Mouse (Mus musculus) MEL (cell line): Measurements from ENCODE around the gene Hsf4. TPM values are rescaled to one million over a fixed set of nuclear protein-coding genes. Genes with fewer than 3 reads are reported as not detected.

Experiments
- DNase-seq: peaks from one replicate; pipeline ENCODE4 v3.0.0; 2011; ENCODE audit warnings: low read depth, low spot score
- H3K27ac ChIP-seq: 2 replicates; pipeline ENCODE4 v1.5.1; 2012; ENCODE audit warnings: low read depth, mild to moderate bottlenecking, control low read depth, low read length, moderate library complexity; ENCODE audit not compliant: control insufficient read depth
- H3K27me3 ChIP-seq, 2 experiments: fragments of 150-350 bp in 1 of 2; sonication (generic) in 1 of 2; 2 replicates each; pipeline ENCODE4 v1.6.1; 2012; ENCODE audit warnings: low read length in 2 of 2, mild to moderate bottlenecking in 2 of 2, improper control_type of control experiment in 1 of 2, moderate library complexity in 1 of 2; ENCODE audit not compliant: insufficient read depth in 2 of 2, control insufficient read depth in 1 of 2
- H3K36me3 ChIP-seq, 2 experiments: 2 replicates each; pipeline ENCODE4 v1.6.1; 2012 to 2014; ENCODE audit warnings: low read length in 2 of 2, improper control_type of control experiment in 1 of 2, inconsistent platforms in 1 of 2, mild to moderate bottlenecking in 1 of 2; ENCODE audit not compliant: insufficient read depth in 2 of 2, control insufficient read depth in 1 of 2
- H3K4me1 ChIP-seq, 2 experiments: fragments of 150-350 bp in 1 of 2; sonication (generic) in 1 of 2; 2 replicates each; pipeline ENCODE4 v1.6.1; 2012; ENCODE audit warnings: low read length in 2 of 2, improper control_type of control experiment in 1 of 2, mild to moderate bottlenecking in 1 of 2; ENCODE audit not compliant: insufficient read depth in 2 of 2, control insufficient read depth in 1 of 2
- H3K4me3 ChIP-seq, 2 experiments: fragments of 150-350 bp in 1 of 2; sonication (generic) in 1 of 2; 2 replicates each; pipeline ENCODE4 v1.5.1; 2012; ENCODE audit warnings: low read depth in 2 of 2, low read length in 2 of 2, mild to moderate bottlenecking in 2 of 2, moderate library complexity in 2 of 2, control low read depth in 1 of 2, improper control_type of control experiment in 1 of 2; ENCODE audit not compliant: control insufficient read depth in 1 of 2, insufficient read depth in 1 of 2
- H3K79me2 ChIP-seq: 2 replicates; pipeline ENCODE4 v1.6.1; 2012; ENCODE audit warnings: mild to moderate bottlenecking, low read length, moderate library complexity; ENCODE audit not compliant: control insufficient read depth, poor library complexity, insufficient read depth
- H3K9ac ChIP-seq: 2 replicates; pipeline ENCODE4 v1.6.1; 2012; ENCODE audit warnings: low read depth, mild to moderate bottlenecking, control low read depth, low read length, moderate library complexity; ENCODE audit not compliant: control insufficient read depth, poor library complexity, severe bottlenecking
- H3K9me3 ChIP-seq: fragments of 150-350 bp; sonication (generic); replicated peaks from 2 replicates; pipeline ENCODE4 v1.6.1; 2012; ENCODE audit warnings: mild to moderate bottlenecking, low read length, improper control_type of control experiment, moderate library complexity; ENCODE audit not compliant: insufficient read depth
- CHD1 ChIP-seq: IDR thresholded peaks from 2 replicates; pipeline ENCODE4 v1.6.1; 2012; ENCODE audit warnings: low read depth, mild to moderate bottlenecking, inconsistent platforms, low read length, improper control_type of control experiment
- CHD2 ChIP-seq: IDR thresholded peaks from 2 replicates; pipeline ENCODE4 v1.6.1; 2011; ENCODE audit warnings: low read length, improper control_type of control experiment
- CTCF ChIP-seq, 3 experiments: IDR thresholded peaks in 2 of 3; conservative IDR thresholded peaks in 1 of 3; 2 replicates each; pipeline ENCODE4 v1.5.1; 2011 to 2012; ENCODE audit warnings: low read length in 3 of 3, low read depth in 2 of 3, mild to moderate bottlenecking in 2 of 3, improper control_type of control experiment in 1 of 3, inconsistent platforms in 1 of 3, mixed read lengths in 1 of 3, moderate library complexity in 1 of 3; ENCODE audit not compliant: control insufficient read depth in 1 of 3, insufficient read depth in 1 of 3, poor library complexity in 1 of 3, severe bottlenecking in 1 of 3
- E2F4 ChIP-seq: IDR thresholded peaks from 2 replicates; pipeline ENCODE4 v1.6.1; 2011; ENCODE audit warnings: low read depth, low read length, improper control_type of control experiment, borderline replicate concordance
- ELF1 ChIP-seq: IDR thresholded peaks from 2 replicates; pipeline ENCODE4 v1.6.1; 2014; ENCODE audit warnings: low read depth, mild to moderate bottlenecking, inconsistent platforms, low read length, improper control_type of control experiment, moderate library complexity
- EP300 ChIP-seq, 2 experiments: IDR thresholded peaks; 2 replicates each; pipeline ENCODE4 v1.6.1; 2011; ENCODE audit warnings: improper control_type of control experiment in 2 of 2, low read length in 2 of 2, low read depth in 1 of 2, mild to moderate bottlenecking in 1 of 2
- GABPA ChIP-seq: IDR thresholded peaks from 2 replicates; pipeline ENCODE4 v1.6.1; 2012; ENCODE audit warnings: low read depth, mild to moderate bottlenecking, inconsistent platforms, low read length, improper control_type of control experiment, moderate library complexity
- GATA1 ChIP-seq: IDR thresholded peaks from 2 replicates; pipeline ENCODE4 v1.6.1; 2011; ENCODE audit warnings: low read depth, low read length, improper control_type of control experiment
- KAT2A ChIP-seq: conservative IDR thresholded peaks from 2 replicates; pipeline ENCODE4 v1.6.1; 2012; ENCODE audit warnings: low read depth, low read length, improper control_type of control experiment, inconsistent platforms
- MAFK ChIP-seq: IDR thresholded peaks from 2 replicates; pipeline ENCODE4 v1.6.1; 2011; ENCODE audit warnings: low read depth, mild to moderate bottlenecking, low read length, improper control_type of control experiment, borderline replicate concordance
- MAX ChIP-seq: IDR thresholded peaks from 2 replicates; pipeline ENCODE4 v1.6.1; 2011; ENCODE audit warnings: low read length, improper control_type of control experiment
- MAZ ChIP-seq: IDR thresholded peaks from 2 replicates; pipeline ENCODE4 v1.6.1; 2012; ENCODE audit warnings: low read depth, mild to moderate bottlenecking, inconsistent platforms, low read length, improper control_type of control experiment
- MYB ChIP-seq: IDR thresholded peaks from 2 replicates; pipeline ENCODE4 v1.6.1; 2011; ENCODE audit warnings: mild to moderate bottlenecking, low read depth, low read length, improper control_type of control experiment
- NELFE ChIP-seq: IDR thresholded peaks from 2 replicates; pipeline ENCODE4 v1.6.1; 2011; ENCODE audit warnings: low read depth, low read length, improper control_type of control experiment
- POLR2A ChIP-seq, 2 experiments: IDR thresholded peaks; 2 replicates each; pipeline ENCODE4 v1.6.1; 2011 to 2012; ENCODE audit warnings: low read length in 2 of 2, mild to moderate bottlenecking in 2 of 2, control low read depth in 1 of 2, improper control_type of control experiment in 1 of 2, low read depth in 1 of 2, moderate library complexity in 1 of 2; ENCODE audit not compliant: control insufficient read depth in 1 of 2, insufficient read depth in 1 of 2, poor library complexity in 1 of 2
- POLR2AphosphoS2 ChIP-seq: IDR thresholded peaks from 2 replicates; pipeline ENCODE4 v1.6.1; 2011; ENCODE audit warnings: low read length, improper control_type of control experiment
- RAD21 ChIP-seq: IDR thresholded peaks from 2 replicates; pipeline ENCODE4 v1.6.1; 2011; ENCODE audit warnings: mild to moderate bottlenecking, low read depth, low read length, improper control_type of control experiment
- RCOR1 ChIP-seq: IDR thresholded peaks from 2 replicates; pipeline ENCODE4 v1.6.1; 2012; ENCODE audit warnings: low read depth, mild to moderate bottlenecking, inconsistent platforms, low read length, improper control_type of control experiment
- SIN3A ChIP-seq: IDR thresholded peaks from 2 replicates; pipeline ENCODE4 v1.6.1; 2012; ENCODE audit warnings: low read length, improper control_type of control experiment, inconsistent platforms
- TAL1 ChIP-seq: IDR thresholded peaks from 2 replicates; pipeline ENCODE4 v1.6.1; 2012; ENCODE audit warnings: mild to moderate bottlenecking, inconsistent platforms, low read length, moderate library complexity, mixed read lengths
- TBP ChIP-seq: IDR thresholded peaks from 2 replicates; pipeline ENCODE4 v1.8.0; 2011; ENCODE audit warnings: low read depth, low read length, improper control_type of control experiment
- TCF12 ChIP-seq: IDR thresholded peaks from 2 replicates; pipeline ENCODE4 v1.6.1; 2014; ENCODE audit warnings: low read depth, mild to moderate bottlenecking, inconsistent platforms, low read length, improper control_type of control experiment, moderate library complexity
- USF2 ChIP-seq, 2 experiments: IDR thresholded peaks; 2 replicates each; pipeline ENCODE4 v1.6.1; 2011 to 2012; ENCODE audit warnings: improper control_type of control experiment in 2 of 2, low read length in 2 of 2, borderline replicate concordance in 1 of 2, inconsistent platforms in 1 of 2, low read depth in 1 of 2, mild to moderate bottlenecking in 1 of 2; ENCODE audit not compliant: insufficient read depth in 1 of 2
- ZMIZ1 ChIP-seq: IDR thresholded peaks from 2 replicates; pipeline ENCODE4 v1.6.1; 2012; ENCODE audit warnings: low read depth, mild to moderate bottlenecking, inconsistent platforms, low read length, improper control_type of control experiment, moderate library complexity
- polyA plus RNA-seq, 2 experiments: library from polyadenylated mRNA; stranded (reverse) in 1 of 2; unstranded in 1 of 2; fragments of >175 nt in 1 of 2; fragments of >200 nt in 1 of 2; gene quantifications; 2 replicates each; pipeline versions ENCODE4 v1.2.1 to v1.2.4; 2012; ENCODE audit warnings: low replicate concordance in 2 of 2, low read depth in 1 of 2; ENCODE audit not compliant: insufficient read length in 2 of 2, insufficient read depth in 1 of 2, missing spikeins in 1 of 2
- total RNA-seq: library from RNA; depleted of rRNA; stranded (reverse); fragments of 300-350 nt; gene quantifications from 2 replicates; pipeline ENCODE4 v1.2.3, GENCODE M21; 2012

The Hsf4 gene
- total and polyA plus RNA-seq, 3 experiments: 1.7 to 7.1 TPM; not detected in 1

- Histone ChIP-seq H3K27ac (no peak overlapping the region), H3K9ac (no peak overlapping the region), H3K4me3 (no peak overlapping the region), H3K4me1 (peaks cover 17 to 33% of the 10 kb centered on the region in 2 experiments), H3K36me3 (peaks cover 0 to 27% of the 10 kb centered on the region in 2 experiments; a peak in 2 of 4 replicates), H3K79me2 (no peaks in the 10 kb centered on the region), H3K9me3 (no peaks in the 10 kb centered on the region)
- DNase-seq: no peak
- TF ChIP-seq CHD1: no peak
- no peak for TF ChIP-seq MAX
- no peak for TF ChIP-seq ELF1
- TF ChIP-seq E2F4: no peak
- TF ChIP-seq CTCF (IDR thresholded peaks at IDR 0.05 in 2 of 3, conservative IDR thresholded peaks at IDR 0.05 in 1 of 3; ENCODE audit: control insufficient read depth in 1 of 3, insufficient read depth in 1 of 3, low read depth in 2 of 3, low read length in 3 of 3, poor library complexity in 1 of 3, severe bottlenecking in 1 of 3): no peak
- TF ChIP-seq MYB: no peak
- no peak for TF ChIP-seq TBP
- no peak for TF ChIP-seq NELFE
- TF ChIP-seq, all 39 proteins: peak for 0
- H3K27me3 ChIP-seq: no peaks in the 10 kb centered on the region
Measured at GRCm38 (mm10) chr8:105308428-105308827, 38.8 kb downstream of the Hsf4 start.

DNA sequence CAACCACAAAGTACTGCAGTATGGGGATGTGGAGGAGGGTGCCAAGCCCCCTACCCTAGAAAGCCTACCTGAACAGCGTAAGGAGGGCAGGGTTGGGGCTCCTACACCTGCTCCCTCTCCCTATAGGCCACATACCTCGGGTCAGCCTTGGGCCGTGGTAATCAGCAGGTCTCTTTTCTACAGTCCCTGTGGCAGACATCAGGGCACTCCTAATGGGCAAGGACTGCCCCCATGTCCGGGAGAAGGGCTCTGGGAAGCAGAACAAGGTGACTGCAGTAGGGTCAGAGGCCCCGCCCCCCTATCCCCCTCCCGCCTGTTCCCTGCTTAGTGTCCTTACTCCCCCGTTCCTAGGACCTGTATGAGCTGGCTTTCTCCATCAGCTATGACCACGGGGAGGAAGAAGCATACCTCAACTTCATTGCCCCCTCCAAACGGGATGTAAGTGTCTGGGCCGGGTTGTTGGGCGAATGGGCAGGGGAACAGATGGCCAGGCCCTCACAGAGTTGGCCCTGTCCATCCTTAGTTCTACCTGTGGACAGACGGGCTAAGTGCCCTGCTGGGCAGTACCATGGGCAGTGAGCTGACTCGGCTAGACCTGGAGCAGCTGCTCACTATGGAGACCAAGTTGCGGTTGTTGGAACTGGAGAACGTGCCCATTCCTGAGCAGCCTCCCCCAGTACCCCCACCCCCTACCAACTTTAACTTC, 39.7 kb downstream of the Hsf4 start:
- Histone ChIP-seq H3K79me2 (no peaks in the 10 kb centered on the region), H3K4me3 (no peak overlapping the region), H3K27me3 (no peaks in the 10 kb centered on the region), H3K9me3 (no peaks in the 10 kb centered on the region), H3K36me3 (peaks cover 0 to 29% of the 10 kb centered on the region in 2 experiments; a peak in 2 of 4 replicates), H3K4me1 (peaks cover 22 to 33% of the 10 kb centered on the region in 2 experiments), H3K9ac (no peak overlapping the region), H3K27ac (no peak overlapping the region)
- DNase-seq: no peak
- TF ChIP-seq TAL1 (no peak), TCF12 (no peak), MAZ (no peak), GABPA (no peak), CHD2 (no peak), TBP (no peak), MAFK (no peak), ZMIZ1 (no peak), GATA1 (no peak), POLR2AphosphoS2 (no peak), POLR2A (IDR thresholded peaks at IDR 0.05; ENCODE audit: control insufficient read depth in 1 of 2, insufficient read depth in 1 of 2, low read depth in 1 of 2, low read length in 2 of 2, poor library complexity in 1 of 2) (no peak), KAT2A (no peak), RCOR1 (no peak), USF2 (IDR thresholded peaks at IDR 0.05; ENCODE audit: borderline replicate concordance in 1 of 2, insufficient read depth in 1 of 2, low read depth in 1 of 2, low read length in 2 of 2) (no peak), SIN3A (no peak), EP300 (IDR thresholded peaks at IDR 0.05; ENCODE audit: low read depth in 1 of 2, low read length in 2 of 2) (no peak), RAD21 (no peak), CHD1 (no peak)
